Mouse (Mus musculus): ENCODE data around the gene Arrdc5. TPM values are rescaled to one million over a fixed set of nuclear protein-coding genes. Genes with fewer than 3 reads are reported as not detected.

Arrdc5 gene
- under 1 TPM in 1 of 4 experiments, not detected in 3; 0.41 TPM for total RNA-seq (2022)

DNA sequence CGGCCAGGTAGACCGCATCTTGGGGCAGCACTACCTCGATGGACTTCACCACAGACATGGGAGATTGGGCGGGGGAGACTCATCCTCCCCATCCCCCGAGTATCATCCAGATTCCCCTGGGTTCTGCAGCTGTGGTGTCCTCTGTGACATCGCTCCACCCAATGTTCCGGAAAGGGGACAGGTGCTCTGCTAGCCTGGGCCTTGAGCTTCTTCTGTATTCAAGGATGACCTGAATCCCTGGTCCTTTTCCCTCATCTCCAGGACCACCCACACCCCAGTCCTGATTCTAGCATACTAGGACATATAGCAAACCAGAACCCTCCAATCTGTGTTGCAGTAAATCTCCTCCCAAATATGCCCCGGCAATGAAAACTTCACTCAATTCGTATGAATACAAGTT, at the start of gene Arrdc5:
Gene Arrdc5 (minus strand): TSS at position 101 of the 400 bp plus-strand sequence.
- no peak for DNase-seq (ENCODE audit: low spot score)

DNA sequence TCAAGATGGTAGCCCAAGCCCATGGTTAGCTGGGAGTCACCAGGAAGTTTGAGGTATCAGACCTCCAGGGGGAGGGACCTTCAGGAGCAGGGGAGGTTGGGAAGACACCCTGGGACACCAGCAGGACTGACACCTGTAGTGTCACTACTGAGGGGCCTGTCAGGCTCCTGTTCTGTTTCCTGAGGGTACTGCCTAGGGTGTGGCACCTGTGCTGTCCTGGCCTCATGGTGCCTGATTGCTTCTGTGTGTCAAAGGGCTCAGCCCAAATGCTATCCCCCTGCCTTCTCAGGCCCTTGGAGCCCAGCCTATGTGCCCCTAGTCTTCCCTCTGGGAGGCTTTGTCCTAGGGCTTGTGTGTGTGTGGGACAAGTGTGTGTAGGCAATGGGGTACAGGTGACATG, 48.5 kb upstream of the Arrdc5 start:
- DNase-seq (ENCODE audit: low spot score) = no peak

- no peak for DNase-seq (ENCODE audit: low spot score)
These were observed 48.0 kb upstream of the Arrdc5 start for GRCm38 (mm10) chr17:56348128-56348527.

DNA sequence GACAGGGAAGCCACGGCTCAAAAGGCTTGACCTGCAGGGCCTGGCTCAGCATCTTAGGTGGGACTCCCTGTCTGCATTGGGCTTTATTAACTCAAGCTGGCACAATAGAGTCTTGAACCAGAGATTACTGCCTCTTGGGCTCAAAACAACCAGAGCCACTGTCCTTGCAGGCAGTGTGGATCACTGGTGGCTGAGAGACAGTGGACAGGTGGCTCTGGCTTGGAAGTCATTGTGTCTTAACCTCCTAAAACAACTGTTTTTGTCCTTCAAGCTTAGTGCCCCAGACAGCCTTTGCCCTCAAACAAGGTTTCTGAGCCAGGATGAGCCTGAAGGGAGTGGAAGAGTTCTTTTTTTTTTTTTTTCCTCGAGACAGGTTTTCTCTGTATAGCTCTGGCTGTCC, 45.3 kb upstream of the Arrdc5 start:
- DNase-seq (ENCODE audit: low spot score) = no peak

GRCm38 (mm10) chr17:56343466-56343865, 43.4 kb upstream of the Arrdc5 start:
- no peak for DNase-seq (ENCODE audit: low spot score)

DNA sequence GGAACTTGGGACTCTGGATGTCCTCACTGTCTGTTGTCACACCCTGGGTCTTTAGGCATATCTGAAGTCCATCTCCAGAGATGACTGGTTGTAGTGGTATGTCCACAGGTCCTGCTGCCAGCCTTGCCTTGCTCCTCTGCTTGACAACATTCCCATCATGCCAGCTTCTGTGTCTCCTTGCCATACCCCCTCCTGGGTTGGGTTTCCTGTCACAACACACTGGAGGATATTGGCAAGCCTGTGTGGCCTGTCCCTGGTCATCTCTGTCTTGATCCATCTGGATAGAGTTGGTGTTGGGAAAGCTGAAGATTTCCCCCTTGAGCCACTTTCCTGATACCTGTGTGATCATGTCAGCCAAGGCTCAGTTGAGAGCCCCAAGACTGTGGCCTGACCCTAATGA, 40.6 kb upstream of the Arrdc5 start:
- DNase-seq (ENCODE audit: low spot score) = no peak

- DNase-seq (ENCODE audit: low spot score) = no peak
These were observed 38.8 kb upstream of the Arrdc5 start for GRCm38 (mm10) chr17:56338909-56339308.

GRCm38 (mm10) chr17:56337791-56338190, 37.7 kb upstream of the Arrdc5 start:
- no peak for DNase-seq (ENCODE audit: low spot score)

GRCm38 (mm10) chr17:56337190-56337589, 37.1 kb upstream of the Arrdc5 start:
- DNase-seq (ENCODE audit: low spot score) = peak; percentile 54

GRCm38 (mm10) chr17:56332987-56333386, 32.9 kb upstream of the Arrdc5 start:
- no peak for DNase-seq (ENCODE audit: low spot score)

DNA sequence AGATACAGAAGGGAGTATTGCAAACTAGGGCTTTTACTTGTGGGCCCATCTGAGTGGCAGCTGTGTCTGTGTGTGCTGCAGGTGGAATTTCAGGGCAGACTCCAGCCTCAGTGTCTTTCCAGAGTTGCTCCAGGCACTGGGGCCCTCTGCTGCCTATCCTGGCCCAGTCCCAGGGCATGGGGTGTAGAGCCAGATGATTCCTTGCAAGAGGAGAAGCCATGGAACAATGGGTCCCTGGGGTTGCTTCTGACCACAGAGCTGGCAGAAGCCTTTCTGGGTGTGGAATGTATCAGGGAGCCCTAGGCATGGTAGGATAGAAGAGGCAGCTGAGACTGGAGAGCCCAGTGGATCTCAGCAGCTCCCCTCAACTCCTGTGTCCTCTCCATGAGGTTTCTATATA, 31.2 kb upstream of the Arrdc5 start:
- no peak for DNase-seq (ENCODE audit: low spot score)

GRCm38 (mm10) chr17:56330345-56330744, 30.3 kb upstream of the Arrdc5 start:
- DNase-seq (ENCODE audit: low spot score) = no peak

GRCm38 (mm10) chr17:56329267-56329666, 29.2 kb upstream of the Arrdc5 start:
- no peak for DNase-seq (ENCODE audit: low spot score)

DNA sequence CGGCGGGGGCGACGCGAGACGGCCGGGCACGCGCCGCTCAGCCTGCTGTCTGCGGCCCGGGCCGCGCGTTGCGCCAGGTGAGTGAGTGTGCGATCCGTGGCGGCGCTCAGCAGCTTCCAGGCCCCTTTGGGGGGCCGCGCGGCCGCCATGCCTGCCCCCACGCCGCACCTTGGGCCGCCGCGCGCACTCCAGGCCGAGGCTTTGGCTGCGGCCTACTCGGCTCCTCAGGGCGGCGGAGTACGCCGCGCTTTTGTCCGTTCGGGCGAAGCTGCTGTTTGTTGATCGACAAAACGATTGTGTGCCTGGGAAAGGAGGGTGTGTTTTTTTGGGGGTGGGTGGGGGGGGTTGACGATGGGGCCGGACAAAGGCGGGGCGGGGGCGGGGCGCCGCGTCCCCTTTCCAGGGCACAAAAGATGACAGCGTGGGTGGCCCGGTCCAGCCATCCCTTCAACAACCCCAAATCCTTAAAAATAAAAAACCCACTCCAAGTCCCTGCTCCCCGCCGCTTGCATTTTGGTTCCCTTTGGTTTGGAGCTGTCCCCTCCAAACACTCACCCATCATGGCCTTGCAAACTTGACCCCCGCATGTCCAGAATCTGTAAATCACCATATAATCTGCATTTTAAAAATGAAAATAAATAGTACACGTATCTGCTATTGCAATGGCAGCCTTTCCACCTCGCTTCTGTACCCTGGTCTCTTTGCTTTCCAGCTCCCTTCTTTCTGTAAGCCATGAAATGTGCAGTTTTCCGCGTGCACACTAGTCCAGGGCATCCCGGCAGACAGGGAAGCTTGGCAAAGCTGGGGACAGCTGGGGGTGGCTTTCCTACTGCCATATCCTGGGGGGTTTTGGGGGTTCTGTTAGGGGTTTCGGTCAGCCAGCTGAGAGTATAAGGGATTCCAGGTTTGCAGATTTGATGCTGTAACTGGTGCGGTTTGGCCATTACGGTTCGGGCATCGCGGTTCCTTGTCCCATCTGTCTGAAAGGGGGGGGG, 26.4 kb upstream of the Arrdc5 start:
- DNase-seq (ENCODE audit: low spot score) = no peak

DNA sequence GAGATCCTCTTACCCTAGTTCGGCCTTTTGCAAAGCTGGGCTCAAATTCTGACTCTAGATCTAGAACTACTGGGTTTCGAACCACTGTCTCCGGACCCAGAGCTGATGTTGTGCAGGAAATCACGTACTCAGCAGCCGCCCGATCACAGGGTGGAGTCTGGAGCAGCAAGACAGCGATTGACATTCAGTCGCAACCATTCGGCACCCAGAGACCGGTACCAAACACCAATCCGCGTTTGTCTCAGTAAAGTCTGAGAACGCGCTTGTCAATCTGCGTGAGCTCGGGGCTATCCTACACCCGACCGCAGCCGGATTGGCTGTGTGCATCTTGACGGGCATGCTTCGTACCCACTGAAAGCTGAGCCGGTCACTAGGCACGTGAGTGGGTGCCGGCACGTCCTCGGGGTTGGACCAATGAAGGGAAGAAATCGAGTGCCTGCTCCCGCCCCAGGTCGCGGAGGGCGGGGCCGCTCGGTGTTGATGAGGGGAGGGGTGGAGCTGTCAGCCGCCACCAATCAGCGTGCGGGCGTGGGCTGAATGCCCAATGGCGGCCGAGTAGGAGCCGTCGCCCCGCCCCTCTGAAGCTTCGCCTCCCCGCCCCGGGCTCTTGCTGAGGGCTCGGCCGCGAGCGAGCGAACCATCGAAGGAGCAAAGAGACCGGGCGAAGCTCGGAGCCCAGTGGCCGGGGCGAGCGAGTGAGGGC, 25.5 kb upstream of the Arrdc5 start, which contains the start of gene Kdm4b:
Gene Kdm4b (plus strand): TSS at position 613 of the 703 bp plus-strand sequence.
- peak; percentile 99 for DNase-seq (ENCODE audit: low spot score)

DNA sequence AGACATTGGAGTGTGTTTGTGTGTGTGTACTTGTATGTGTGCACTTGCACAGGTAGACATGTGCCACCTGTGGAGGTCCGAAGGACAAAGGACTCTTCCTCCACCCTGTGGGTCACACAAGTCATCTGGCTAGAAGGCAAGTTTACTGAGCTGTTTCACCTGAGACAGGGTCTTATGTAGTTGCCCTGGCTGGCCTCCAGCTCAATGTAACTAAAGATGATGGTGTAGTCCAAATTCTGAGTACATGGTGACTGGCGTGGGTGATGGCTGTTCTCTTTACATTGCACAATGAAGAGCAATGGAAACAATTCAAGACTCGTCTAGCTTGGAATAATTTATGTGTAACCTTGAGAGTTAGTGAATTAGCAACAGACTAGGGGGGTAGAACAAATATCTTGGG, 24.3 kb upstream of the Arrdc5 start:
- DNase-seq (ENCODE audit: low spot score) = no peak

GRCm38 (mm10) chr17:56309191-56309945, 9.3 kb upstream of the Arrdc5 start:
- no peak for DNase-seq (ENCODE audit: low spot score)

DNA sequence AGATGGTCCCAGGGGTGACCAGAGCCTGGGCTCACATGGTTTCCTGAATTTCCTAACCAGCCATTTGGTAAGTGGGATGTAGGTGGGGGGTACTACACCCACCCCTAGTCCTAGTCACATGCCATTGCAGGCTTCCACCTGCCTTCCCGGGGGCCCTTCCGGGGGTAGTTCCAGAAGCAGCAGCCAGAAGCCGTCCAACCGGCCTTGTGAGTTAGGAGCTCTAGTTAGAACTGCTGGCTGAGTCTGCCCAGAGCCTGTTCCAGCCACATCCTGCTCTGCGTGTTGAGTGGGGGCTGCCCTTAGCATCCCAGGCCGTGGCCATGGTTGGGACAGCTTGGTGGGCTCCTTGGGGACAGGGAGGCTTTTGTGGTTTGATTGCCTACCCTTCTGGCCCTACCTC, 8.0 kb upstream of the Arrdc5 start:
- DNase-seq (ENCODE audit: low spot score) = no peak

GRCm38 (mm10) chr17:56305826-56306225, 5.7 kb upstream of the Arrdc5 start:
- no peak for DNase-seq (ENCODE audit: low spot score)

DNA sequence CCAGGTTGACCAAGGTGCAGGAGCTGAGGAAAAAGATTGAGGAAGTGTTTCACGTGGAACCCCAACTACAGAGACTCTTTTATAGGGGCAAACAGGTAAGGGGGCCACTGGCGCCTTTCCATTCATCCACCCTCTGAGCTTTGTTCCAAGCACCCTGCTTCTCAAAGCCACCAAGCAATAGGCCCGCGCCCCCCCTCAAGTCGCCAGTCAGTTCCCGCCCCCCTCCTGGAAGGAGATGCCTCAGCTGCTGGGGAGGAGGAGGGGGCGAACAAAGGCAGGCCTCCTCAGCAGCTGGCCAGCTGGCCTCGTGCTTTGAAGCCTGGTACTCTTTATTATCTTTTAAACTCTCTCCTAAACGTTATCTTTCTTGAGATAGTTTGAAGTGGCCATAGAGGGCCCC, 5.1 kb upstream of the Arrdc5 start:
- no peak for DNase-seq (ENCODE audit: low spot score)

GRCm38 (mm10) chr17:56304718-56305117, 4.6 kb upstream of the Arrdc5 start:
- no peak for DNase-seq (ENCODE audit: low spot score)

Data from heart, adult 8-10 months (tissue).